Mouse (Mus musculus): Measurements from ENCODE around the gene C2cd5.
A peak's percentile ranks its signal among the peaks of the same experiment; 100 is the strongest.
"Not testable (repeated sequence)": the region's sequence is repeated elsewhere in the genome, so short reads cannot be mapped to it uniquely, and the experiment has no call there.

C2cd5 gene

GRCm38 (mm10) chr6:143099681-143100382, at the start of gene C2cd5:
TSS of gene C2cd5 (minus strand) at chr6:143100141.
- peak; percentile 91 for DNase-seq (ENCODE audit: low spot score)

- DNase-seq (ENCODE audit: low spot score) = no peak
These were observed 48.9 kb upstream of the C2cd5 start for GRCm38 (mm10) chr6:143148868-143149267.

- DNase-seq (ENCODE audit: low spot score) = no peak
These were observed 46.8 kb upstream of the C2cd5 start for GRCm38 (mm10) chr6:143146756-143147155.

GRCm38 (mm10) chr6:143145051-143145450, 45.1 kb upstream of the C2cd5 start:
- no peak for DNase-seq (ENCODE audit: low spot score)

- no peak for DNase-seq (ENCODE audit: low spot score)
These were observed 44.6 kb upstream of the C2cd5 start for GRCm38 (mm10) chr6:143144556-143144955.

- no peak for DNase-seq (ENCODE audit: low spot score)
These were observed 43.9 kb upstream of the C2cd5 start for GRCm38 (mm10) chr6:143143775-143144273.

GRCm38 (mm10) chr6:143143321-143143720, 43.4 kb upstream of the C2cd5 start:
- DNase-seq (ENCODE audit: low spot score) = no peak

GRCm38 (mm10) chr6:143142861-143143260, 42.9 kb upstream of the C2cd5 start:
- no peak for DNase-seq (ENCODE audit: low spot score)

GRCm38 (mm10) chr6:143141624-143142592, 42.0 kb upstream of the C2cd5 start:
- not testable (repeated sequence) for DNase-seq (ENCODE audit: low spot score)

GRCm38 (mm10) chr6:143140884-143141283, 40.9 kb upstream of the C2cd5 start:
- DNase-seq (ENCODE audit: low spot score) = no peak

- DNase-seq (ENCODE audit: low spot score) = no peak
These were observed 39.5 kb upstream of the C2cd5 start for GRCm38 (mm10) chr6:143139417-143139816.

- no peak for DNase-seq (ENCODE audit: low spot score)
These were observed 37.4 kb upstream of the C2cd5 start for GRCm38 (mm10) chr6:143137341-143137740.

- DNase-seq (ENCODE audit: low spot score) = no peak
These were observed 36.7 kb upstream of the C2cd5 start for GRCm38 (mm10) chr6:143136688-143137087.

GRCm38 (mm10) chr6:143135097-143135496, 35.2 kb upstream of the C2cd5 start:
- no peak for DNase-seq (ENCODE audit: low spot score)

GRCm38 (mm10) chr6:143133150-143133549, 33.2 kb upstream of the C2cd5 start:
- DNase-seq (ENCODE audit: low spot score) = no peak

- DNase-seq (ENCODE audit: low spot score) = no peak
These were observed 32.1 kb upstream of the C2cd5 start for GRCm38 (mm10) chr6:143131895-143132652.

- DNase-seq (ENCODE audit: low spot score) = no peak
These were observed 30.5 kb upstream of the C2cd5 start for GRCm38 (mm10) chr6:143130411-143130810.

GRCm38 (mm10) chr6:143129952-143130351, 30.0 kb upstream of the C2cd5 start:
- DNase-seq (ENCODE audit: low spot score) = no peak

- no peak for DNase-seq (ENCODE audit: low spot score)
These were observed 29.5 kb upstream of the C2cd5 start for GRCm38 (mm10) chr6:143129466-143129865.

GRCm38 (mm10) chr6:143125721-143126120, 25.8 kb upstream of the C2cd5 start:
- DNase-seq (ENCODE audit: low spot score) = no peak

- no peak for DNase-seq (ENCODE audit: low spot score)
These were observed 19.4 kb upstream of the C2cd5 start for GRCm38 (mm10) chr6:143119325-143119724.

GRCm38 (mm10) chr6:143116779-143117178, 16.8 kb upstream of the C2cd5 start:
- DNase-seq (ENCODE audit: low spot score) = no peak
